Mouse (Mus musculus): ENCODE measurements around the gene Fes. TPM values are rescaled to one million over a fixed set of nuclear protein-coding genes. Genes with fewer than 3 reads are reported as not detected.

Gene Fes
- total RNA-seq, 2 experiments from 2014 or later: 11.9 to 13.6 TPM

Other genes starting within 250 kb of the Fes start
- gene Sema4b, start 201.1 kb downstream of the Fes start, total RNA-seq (2021): 10 to 100 TPM; 11.0 to 12.7 TPM
- gene Cib1, start 155.1 kb downstream of the Fes start, total RNA-seq (2021): 10 to 100 TPM; 14.1 to 18.0 TPM
- 1 to 10 TPM; 1.4 to 1.8 TPM for gene Gdpgp1, start 155.1 kb downstream of the Fes start, total RNA-seq (2021)
- gene Ttll13, start 141.6 kb downstream of the Fes start, total RNA-seq (2021): under 1 TPM; 0.28 to 0.52 TPM
- gene Ngrn, start 126.7 kb downstream of the Fes start, total RNA-seq (2021): 10 to 100 TPM; 25.1 to 27.1 TPM
- 1 to 10 TPM; 5.8 to 6.1 TPM for gene Vps33b, start 118.3 kb downstream of the Fes start, total RNA-seq (2021)
- gene Prc1, start 93.5 kb downstream of the Fes start, total RNA-seq (2021): 1 to 10 TPM; 2.9 to 3.7 TPM
- 1 to 10 TPM; 6.1 to 6.7 TPM for gene Rccd1, start 63.5 kb downstream of the Fes start, total RNA-seq (2021)
- gene Unc45a, start 46.9 kb downstream of the Fes start, total RNA-seq (2021): 10 to 100 TPM; 13.5 to 15.8 TPM
- 10 to 100 TPM; 35.2 to 38.9 TPM for gene Hddc3, start 44.8 kb downstream of the Fes start, total RNA-seq (2021)
- 10 to 100 TPM; 67.2 to 67.5 TPM for gene Man2a2, start 16.6 kb downstream of the Fes start, total RNA-seq (2021)
- 100 to 1,000 TPM; 106 to 118 TPM for gene Furin, start 17.5 kb upstream of the Fes start, total RNA-seq (2021)
- gene Blm, start 147.2 kb upstream of the Fes start, total RNA-seq (2021): 1 to 10 TPM; 1.5 to 2.0 TPM

Data from heart, postnatal 25 days (tissue).